Mouse (Mus musculus) C2C12 (cell line): ENCODE measurements around the gene Atp5s.

ENCODE experiments used
- CTCF ChIP-seq: IDR thresholded peaks from one replicate; pipeline ENCODE4 v1.5.1; 2011; ENCODE audit not compliant: control insufficient read depth, insufficient read depth, insufficient read length
- FOSL1 ChIP-seq: IDR thresholded peaks from one replicate; pipeline ENCODE4 v1.8.0; 2011; ENCODE audit warnings: mild to moderate bottlenecking, low read length; ENCODE audit not compliant: poor library complexity, insufficient read depth, severe bottlenecking
- MAX ChIP-seq: IDR thresholded peaks from one replicate; pipeline ENCODE4 v1.6.1; 2011; ENCODE audit warnings: mild to moderate bottlenecking, control low read depth
- MYOG ChIP-seq: IDR thresholded peaks from one replicate; pipeline ENCODE4 v1.6.1; 2011; ENCODE audit not compliant: control insufficient read depth, insufficient read length; ENCODE audit errors: extremely low read depth
- USF1 ChIP-seq: IDR thresholded peaks from one replicate; pipeline ENCODE4 v1.6.1; 2011; ENCODE audit warnings: low read depth, mild to moderate bottlenecking, control low read depth, moderate library complexity

GRCm38 (mm10) chr12:69676157-69676556 lies 48.6 kb upstream of the Atp5s start:
- TF ChIP-seq CTCF (no peak), MAX (no peak), USF1 (no peak), FOSL1 (no peak), MYOG (no peak)
